Mouse (Mus musculus) neural tube, embryonic 13.5 days (tissue): Measurements from ENCODE around the gene Tnfrsf23. TPM values are rescaled to one million over a fixed set of nuclear protein-coding genes. Genes with fewer than 3 reads are reported as not detected.

Source experiments
- ATAC-seq: fragments of 200-750 bp; cut with Nextera tagmentation; 2 replicates; pipeline ENCODE4 v1.8.0; 2017; ENCODE audit warnings: low read depth, mild to moderate bottlenecking, moderate TSS enrichment, moderate library complexity
- H3K27ac ChIP-seq: fragments of 300-500 bp; sonication (generic); replicated peaks from 2 replicates; pipeline ENCODE4 v1.5.1; 2015; ENCODE audit warnings: moderate library complexity, mild to moderate bottlenecking, inconsistent platforms
- H3K27me3 ChIP-seq: fragments of 300-500 bp; sonication (generic); 2 replicates; pipeline ENCODE4 v1.6.1; 2015; ENCODE audit warnings: mild to moderate bottlenecking, inconsistent platforms
- H3K36me3 ChIP-seq: fragments of 300-500 bp; sonication (generic); 2 replicates; pipeline ENCODE4 v1.6.1; 2015; ENCODE audit warnings: mild to moderate bottlenecking, inconsistent platforms
- H3K4me1 ChIP-seq: fragments of 300-500 bp; sonication (generic); replicated peaks from 2 replicates; pipeline ENCODE4 v1.6.1; 2015; ENCODE audit warnings: inconsistent platforms
- H3K4me2 ChIP-seq: fragments of 300-500 bp; sonication (generic); 2 replicates; pipeline ENCODE4 v1.6.1; 2015; ENCODE audit warnings: inconsistent platforms, mild to moderate bottlenecking, moderate library complexity
- H3K4me3 ChIP-seq: fragments of 300-500 bp; sonication (generic); 2 replicates; pipeline ENCODE4 v1.5.1; 2015; ENCODE audit warnings: mild to moderate bottlenecking, inconsistent platforms
- H3K9ac ChIP-seq: fragments of 300-500 bp; sonication (generic); 2 replicates; pipeline ENCODE4 v1.6.1; 2015; ENCODE audit warnings: moderate library complexity, mild to moderate bottlenecking, inconsistent platforms
- H3K9me3 ChIP-seq: fragments of 300-500 bp; sonication (generic); 2 replicates; pipeline ENCODE4 v1.6.1; 2016; ENCODE audit warnings: inconsistent platforms
- WGBS: fragments of 180-500 bp; shearing (Covaris S2); methylation state at CpG from one replicate; pipeline ENCODE4 v1.1.7; 2015; 5-methylcytosine and 5-hydroxymethylcytosine counted together
- polyA plus RNA-seq: library from polyadenylated mRNA; unstranded; fragments of >200 nt; fragmentation: Nextera tagmentation; extraction: Ambion mirVana; gene quantifications from 2 replicates; pipeline ENCODE4 v1.2.1, GENCODE M21; 2015

Tnfrsf23 gene
- polyA plus RNA-seq, 1 experiment from 2014 or later: 0.43 TPM

GRCm38 (mm10) chr7:143627555-143628286 is 58.0 kb downstream of the Tnfrsf23 start:
- H3K27me3 ChIP-seq: no peaks in the 10 kb centered on the region
- ATAC-seq: no peak
- WGBS: 63% methylated on average over 10 of the region's 10 CpGs
- H3K9ac ChIP-seq: no peak overlapping the region
- H3K36me3 ChIP-seq: no peaks in the 10 kb centered on the region
- no peaks in the 10 kb centered on the region for H3K4me1 ChIP-seq
- no peaks in the 10 kb centered on the region for H3K9me3 ChIP-seq
- no peak overlapping the region for H3K4me3 ChIP-seq
- H3K4me2 ChIP-seq: no peak overlapping the region
- no peak overlapping the region for H3K27ac ChIP-seq

- Histone ChIP-seq H3K9me3 (no peaks in the 10 kb centered on the region), H3K27me3 (no peaks in the 10 kb centered on the region), H3K4me3 (no peak overlapping the region), H3K4me2 (no peak overlapping the region), H3K27ac (no peak overlapping the region), H3K36me3 (no peaks in the 10 kb centered on the region), H3K4me1 (no peaks in the 10 kb centered on the region), H3K9ac (no peak overlapping the region)
- WGBS: 72% methylated on average over 2 of the region's 2 CpGs
- ATAC-seq: no peak
Observed at GRCm38 (mm10) chr7:143626178-143626577, 59.5 kb downstream of the Tnfrsf23 start.

- H3K27me3 ChIP-seq: no peaks in the 10 kb centered on the region
- ATAC-seq: no peak
- H3K4me3 ChIP-seq: no peak overlapping the region
- no peaks in the 10 kb centered on the region for H3K9me3 ChIP-seq
- H3K36me3 ChIP-seq: no peaks in the 10 kb centered on the region
- WGBS: 80% methylated on average over 5 of the region's 5 CpGs
- H3K4me2 ChIP-seq: no peak overlapping the region
- H3K9ac ChIP-seq: no peak overlapping the region
- H3K27ac ChIP-seq: no peak overlapping the region
- no peaks in the 10 kb centered on the region for H3K4me1 ChIP-seq
Observed at GRCm38 (mm10) chr7:143625151-143625550, 60.5 kb downstream of the Tnfrsf23 start.

- no peaks in the 10 kb centered on the region for H3K36me3 ChIP-seq
- no peaks in the 10 kb centered on the region for H3K9me3 ChIP-seq
- 75% methylated on average over 3 of the region's 3 CpGs for WGBS
- no peak overlapping the region for H3K9ac ChIP-seq
- no peaks in the 10 kb centered on the region for H3K4me1 ChIP-seq
- no peak overlapping the region for H3K4me2 ChIP-seq
- no peaks in the 10 kb centered on the region for H3K27me3 ChIP-seq
- H3K27ac ChIP-seq: no peak overlapping the region
- ATAC-seq: no peak
- H3K4me3 ChIP-seq: no peak overlapping the region
Observed at GRCm38 (mm10) chr7:143624561-143624960, 61.1 kb downstream of the Tnfrsf23 start.

- no peak overlapping the region for H3K9ac ChIP-seq
- 71% methylated on average over 1 of the region's 1 CpGs for WGBS
- no peak overlapping the region for H3K27ac ChIP-seq
- no peak for ATAC-seq
- no peak overlapping the region for H3K4me2 ChIP-seq
- no peaks in the 10 kb centered on the region for H3K27me3 ChIP-seq
- H3K4me1 ChIP-seq: no peaks in the 10 kb centered on the region
- H3K36me3 ChIP-seq: no peaks in the 10 kb centered on the region
- no peak overlapping the region for H3K4me3 ChIP-seq
- no peaks in the 10 kb centered on the region for H3K9me3 ChIP-seq
Observed at GRCm38 (mm10) chr7:143620951-143621350, 64.7 kb downstream of the Tnfrsf23 start.

Other genes with a start within 250 kb of the Tnfrsf23 start
- gene Cdkn1c, start 224.8 kb downstream of the Tnfrsf23 start, polyA plus RNA-seq: 464 and 633 TPM in 2 replicates
- gene Slc22a18, start 212.1 kb downstream of the Tnfrsf23 start, polyA plus RNA-seq: 0.28 and 0.29 TPM in 2 replicates
- gene Phlda2, start 182.7 kb downstream of the Tnfrsf23 start, polyA plus RNA-seq: 0.45 and 0.84 TPM in 2 replicates
- 310 and 312 TPM in 2 replicates for gene Nap1l4, start 136.8 kb downstream of the Tnfrsf23 start, polyA plus RNA-seq
- gene Cars, start 85.8 kb downstream of the Tnfrsf23 start, polyA plus RNA-seq: 57.8 and 61.5 TPM in 2 replicates
- gene Tnfrsf26, start 57.1 kb downstream of the Tnfrsf23 start, polyA plus RNA-seq: 0.10 and 0.28 TPM in 2 replicates
- 3.2 and 4.2 TPM in 2 replicates for gene Tnfrsf22, start 36.2 kb downstream of the Tnfrsf23 start, polyA plus RNA-seq
- 27.8 and 34.4 TPM in 2 replicates for gene Osbpl5, start 71.1 kb upstream of the Tnfrsf23 start, polyA plus RNA-seq
- gene Mrgprg, start 81.1 kb upstream of the Tnfrsf23 start, polyA plus RNA-seq: not detected in 2 replicates
- gene Mrgpre, start 98.6 kb upstream of the Tnfrsf23 start, polyA plus RNA-seq: 4.6 and 5.1 TPM in 2 replicates
- 5.4 and 8.5 TPM in 2 replicates for gene Nadsyn1, start 137.0 kb upstream of the Tnfrsf23 start, polyA plus RNA-seq
- gene Dhcr7, start 137.3 kb upstream of the Tnfrsf23 start, polyA plus RNA-seq: 48.7 and 52.5 TPM in 2 replicates
- not detected in 2 replicates for gene Gm498, start 181.0 kb upstream of the Tnfrsf23 start, polyA plus RNA-seq